Mouse (Mus musculus) liver, adult 2 months (tissue): ENCODE measurements around the gene Sap30l.

Experiments
- CTCF ChIP-seq: fragments of 200-500 bp; IDR thresholded peaks from 2 replicates; pipeline ENCODE4 v1.5.1; 2011; ENCODE audit warnings: low read depth, low read length, control low read depth
- POLR2A ChIP-seq: fragments of 200-500 bp; IDR thresholded peaks from 2 replicates; pipeline ENCODE4 v1.6.1; 2011; ENCODE audit warnings: low read length, control low read depth; ENCODE audit not compliant: insufficient read depth; ENCODE audit errors: extremely low read depth

DNA sequence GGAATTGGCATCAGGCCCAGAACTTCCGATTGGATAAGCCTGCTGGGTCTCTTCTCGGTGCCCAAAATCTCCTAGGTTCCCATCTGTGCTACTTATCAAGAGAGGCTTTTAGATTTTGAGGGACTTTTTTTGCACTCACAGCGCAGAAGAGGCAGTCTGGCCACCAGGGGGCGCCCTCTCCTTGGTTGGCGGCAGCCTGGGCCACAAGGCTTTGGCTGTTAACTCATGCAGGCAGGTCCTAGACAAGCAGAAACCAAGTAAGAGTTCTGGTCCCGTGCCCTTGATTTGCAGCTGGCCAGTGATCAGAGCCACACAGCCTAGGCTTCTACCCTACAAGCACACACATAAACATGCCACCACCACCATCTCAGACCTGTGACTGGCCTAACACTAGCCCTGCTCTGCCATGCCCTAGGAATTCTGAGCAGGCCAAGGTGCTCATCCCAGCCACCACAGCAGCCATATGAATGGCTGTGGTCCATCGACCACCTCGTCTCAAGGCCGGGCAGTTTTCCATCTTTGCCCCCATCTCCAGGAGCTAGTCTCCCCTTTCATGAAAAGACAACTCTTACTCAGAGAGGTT is 18.7 kb downstream of the Sap30l start:
- TF ChIP-seq POLR2A = no peak
- peak; percentile 87 for TF ChIP-seq CTCF
